Mouse (Mus musculus) mouse embryonic stem cell (cell line): ENCODE results near the gene Gm20388.

Source experiments
- in situ Hi-C, 2 experiments: fragments of 300-500 bp; cut with MboI; formaldehyde crosslinking; loops; 1 replicate in 1 of 2; 3 replicates in 1 of 2; pipeline ENCODE4 v1.14.3; 2019 to 2020; ENCODE audit warnings: low sequenced_read_pairs in 2 of 2, low pct_unique_long_range_greater_than_20kb in 1 of 2, mixed read lengths in 1 of 2; ENCODE audit not compliant: unreplicated experiment in 1 of 2

Gene Gm20388

DNA sequence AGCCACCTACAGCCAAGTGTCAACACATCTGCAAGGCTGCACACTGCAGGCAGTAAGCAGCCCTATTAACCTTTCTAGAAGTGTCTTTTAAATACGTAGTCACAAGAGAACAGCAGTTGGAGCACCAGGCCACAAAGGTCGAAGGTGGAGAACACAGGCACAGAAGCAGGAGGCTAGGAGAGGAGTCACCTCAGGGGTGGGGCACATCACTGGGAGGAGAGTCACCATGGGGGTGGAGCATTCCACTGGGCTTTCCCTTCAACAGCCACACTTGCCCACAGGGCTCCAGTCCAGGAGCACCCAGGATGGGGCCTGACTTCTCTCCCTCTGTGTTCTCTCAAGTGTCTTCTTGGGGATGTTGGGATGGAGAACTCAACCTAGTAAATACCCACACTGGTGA is 185.8 kb downstream of the Gm20388 start:
- in situ Hi-C loops, result no loop called here

DNA sequence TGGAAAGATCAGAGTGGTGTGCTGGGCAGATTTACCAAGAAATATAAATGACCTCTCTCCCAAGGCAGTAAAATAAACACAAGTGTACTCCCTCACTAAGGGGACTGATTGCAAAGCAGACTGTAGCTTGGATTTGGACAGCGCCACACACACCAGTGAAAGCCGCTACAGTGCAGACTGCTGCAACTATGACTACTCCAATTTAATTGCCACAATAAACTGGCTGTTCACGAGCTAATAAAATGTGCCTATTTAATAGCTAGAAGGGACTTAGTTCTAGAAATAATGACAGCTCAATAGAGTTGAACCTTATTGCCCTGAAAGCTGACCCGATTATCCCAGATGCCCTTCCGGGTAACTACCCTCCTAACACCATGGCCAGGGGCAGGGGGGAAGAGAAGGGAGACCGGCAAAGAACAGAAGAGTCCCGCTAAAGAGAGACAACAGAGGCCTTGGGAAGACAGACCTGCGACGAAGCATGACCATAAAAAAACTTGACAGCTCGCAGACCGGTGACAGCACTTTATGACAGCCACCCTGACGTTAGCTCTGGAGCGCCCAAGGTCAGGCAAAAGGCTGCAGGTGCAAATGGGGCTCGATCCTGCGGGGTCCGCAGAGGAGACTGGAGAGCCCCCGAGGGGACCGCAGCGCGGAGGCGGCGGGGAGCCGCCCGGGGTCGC is 189.9 kb downstream of the Gm20388 start:
- in situ Hi-C loops, result no loop called here

DNA sequence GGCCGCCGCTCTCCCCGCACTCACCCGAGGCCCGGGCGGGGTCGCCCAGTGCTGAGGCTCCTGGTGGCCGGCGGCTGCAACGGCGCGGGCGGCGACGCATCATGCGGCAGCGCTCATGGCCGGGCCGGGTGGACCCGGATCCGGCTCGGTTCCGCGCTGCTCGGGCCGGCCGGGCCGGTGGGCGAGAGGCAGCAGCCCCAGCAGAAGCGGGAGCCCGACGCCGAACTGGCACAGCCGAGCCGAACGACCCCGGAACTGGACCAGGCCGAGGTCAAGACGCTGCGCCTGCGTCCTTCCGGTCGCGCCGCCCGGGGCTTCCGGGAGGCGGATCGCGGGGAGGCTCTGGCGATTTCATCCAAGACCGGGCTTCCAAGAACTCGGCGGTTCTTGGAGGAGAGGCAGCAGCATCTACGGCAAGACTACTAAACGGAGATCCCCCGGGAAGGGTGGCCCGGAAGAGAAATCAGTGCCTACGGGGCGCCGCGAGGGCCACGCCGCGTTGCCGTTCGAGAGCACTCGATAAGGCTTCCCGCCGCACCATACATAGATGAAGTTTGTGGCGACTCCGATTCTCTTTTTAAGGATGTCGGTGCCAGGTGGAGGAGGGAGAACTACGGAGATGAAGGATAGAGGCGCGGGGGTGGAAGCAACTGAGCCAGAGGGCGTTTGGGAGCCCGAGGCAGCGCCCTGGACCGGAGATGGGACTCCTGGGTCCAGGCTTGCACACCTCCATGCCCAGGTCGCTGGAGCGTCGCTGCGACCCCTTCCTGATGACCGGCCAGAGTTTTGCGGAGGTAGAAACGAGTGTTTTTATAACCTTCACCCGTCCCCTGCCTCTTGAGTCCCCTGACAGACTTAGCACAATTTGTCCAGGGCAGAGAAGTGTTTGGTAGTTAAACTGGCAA is 190.7 kb downstream of the Gm20388 start, which contains the start of gene Zdhhc7:
Gene Zdhhc7 (minus strand): TSS at position 415 of the 905 bp plus-strand sequence.
- in situ Hi-C loops, result no loop called here

DNA sequence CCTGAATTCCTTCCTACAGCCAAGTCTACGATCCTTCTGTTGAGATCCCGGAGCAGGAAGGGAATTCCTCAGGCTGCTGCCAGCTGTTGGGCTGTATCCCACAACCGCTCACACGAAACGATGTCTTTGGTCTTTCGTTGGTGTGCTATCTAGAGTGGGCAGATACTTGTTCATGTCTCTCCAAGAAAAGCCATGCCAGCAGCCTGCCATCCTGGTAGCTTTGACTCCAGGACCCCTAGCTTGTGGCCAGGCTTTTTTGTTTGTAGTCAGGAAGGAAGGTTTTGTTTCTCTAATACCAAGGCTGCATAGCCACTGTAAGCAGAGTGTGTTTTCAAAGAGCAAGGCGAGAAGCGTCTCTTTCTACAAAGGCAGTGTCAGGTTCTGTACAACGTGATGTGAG is 193.3 kb downstream of the Gm20388 start:
- in situ Hi-C loops, result no loop called here

DNA sequence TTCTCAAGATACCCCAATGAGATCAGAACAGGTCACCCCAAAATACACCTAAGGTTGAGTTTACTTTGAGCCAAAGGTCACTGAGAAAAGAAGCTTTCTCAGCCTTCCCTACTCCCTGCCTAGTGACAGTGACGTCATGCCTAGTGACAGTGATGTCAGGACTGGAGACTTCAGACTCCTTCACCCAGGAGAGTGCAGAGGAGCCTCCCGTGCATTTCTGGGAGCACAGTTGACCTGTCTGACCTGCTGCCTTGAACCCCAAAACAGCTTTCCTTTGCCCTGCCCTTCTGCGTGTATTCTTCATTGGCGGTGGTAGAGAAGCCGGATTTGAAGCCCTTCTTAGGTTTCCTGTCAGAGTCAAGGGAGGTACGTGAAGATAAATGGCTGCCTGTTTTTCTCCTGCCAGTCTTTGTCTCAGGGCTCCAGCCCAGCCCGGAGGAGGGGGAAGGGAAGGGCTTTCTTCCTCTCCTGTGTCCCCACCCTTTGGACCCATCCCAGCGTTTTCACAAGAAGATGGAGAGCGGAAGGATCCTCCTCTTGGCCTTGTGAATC is 194.2 kb downstream of the Gm20388 start:
- in situ Hi-C loops, result no loop called here

DNA sequence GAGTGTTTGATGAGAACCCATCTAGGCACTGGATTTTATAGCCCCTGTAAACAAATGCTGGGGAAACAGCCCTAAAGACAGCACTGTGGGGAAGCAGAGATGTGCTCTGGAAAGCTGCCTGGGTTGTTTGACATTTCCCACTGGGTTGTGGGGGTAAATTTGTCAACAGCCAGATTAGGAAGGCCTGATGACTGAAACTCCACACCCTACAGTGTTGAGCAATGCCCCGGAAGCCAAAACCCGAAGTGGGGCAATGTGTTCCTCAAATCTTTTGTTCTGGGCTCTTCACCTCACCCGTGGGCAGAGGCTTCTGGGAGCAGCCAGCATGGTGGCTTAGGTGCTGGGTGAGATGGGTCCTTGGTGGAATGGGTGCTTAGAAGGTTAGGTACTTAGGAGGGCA is 198.5 kb downstream of the Gm20388 start:
- in situ Hi-C loops, result no loop called here

DNA sequence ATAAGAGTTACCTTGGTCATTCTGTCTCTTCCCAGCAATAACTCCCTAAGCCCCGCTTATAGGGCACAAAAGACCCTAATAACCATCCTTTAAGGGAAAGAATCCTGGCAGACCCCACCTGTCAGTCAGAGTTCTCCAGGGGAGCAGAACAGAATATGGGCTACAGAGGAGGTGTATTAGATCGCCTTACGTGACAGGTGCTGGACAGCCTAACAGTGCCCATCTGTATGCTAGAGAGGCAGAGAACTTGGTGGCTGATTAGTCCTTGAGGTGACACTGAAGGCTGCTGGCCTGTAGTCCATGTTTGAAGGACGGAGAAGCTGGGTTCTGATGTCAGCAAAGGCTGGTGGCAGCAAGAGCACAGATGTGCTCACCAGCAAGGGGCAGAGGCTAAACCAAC is 200.3 kb downstream of the Gm20388 start:
- in situ Hi-C loops, result no loop called here

DNA sequence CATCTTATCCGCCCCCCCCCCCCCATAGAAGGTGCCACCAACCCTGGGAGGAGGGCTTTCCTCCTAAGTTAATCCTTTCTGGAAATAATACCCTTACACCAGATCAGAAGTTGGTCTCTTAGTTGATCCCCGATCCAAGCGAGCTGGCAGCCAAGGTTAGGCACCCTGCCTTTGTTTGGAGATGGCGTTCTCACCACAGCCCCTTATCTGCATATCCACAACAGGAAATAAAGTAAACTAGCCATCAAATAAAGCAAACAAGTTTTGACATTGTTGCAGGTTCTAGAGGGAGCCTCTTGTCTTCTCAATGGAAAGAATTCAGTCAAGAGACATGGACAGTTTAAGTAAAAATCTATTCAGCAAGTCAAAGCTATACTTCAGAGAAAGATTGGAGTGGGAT is 200.7 kb downstream of the Gm20388 start:
- in situ Hi-C loops, result no loop called here

DNA sequence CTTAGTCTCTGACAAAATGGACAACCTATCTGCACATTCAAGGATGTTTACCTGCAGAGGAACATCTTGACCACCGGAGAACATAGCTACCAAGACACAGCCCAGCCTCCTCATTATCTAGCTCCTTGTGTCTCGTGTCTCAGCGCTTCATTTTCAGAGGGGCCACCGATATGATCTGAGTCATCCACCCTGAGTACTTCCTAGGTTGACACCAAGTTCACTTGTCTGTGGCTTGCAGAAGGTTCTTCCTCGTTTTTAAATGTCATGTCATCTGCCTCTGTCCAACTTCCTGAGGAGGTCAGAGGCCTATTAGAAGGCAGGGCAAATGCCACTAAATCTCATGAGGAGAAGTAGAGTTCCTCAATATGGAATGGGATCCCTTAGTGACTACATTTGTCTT is 201.9 kb downstream of the Gm20388 start:
- in situ Hi-C loops, result no loop called here

DNA sequence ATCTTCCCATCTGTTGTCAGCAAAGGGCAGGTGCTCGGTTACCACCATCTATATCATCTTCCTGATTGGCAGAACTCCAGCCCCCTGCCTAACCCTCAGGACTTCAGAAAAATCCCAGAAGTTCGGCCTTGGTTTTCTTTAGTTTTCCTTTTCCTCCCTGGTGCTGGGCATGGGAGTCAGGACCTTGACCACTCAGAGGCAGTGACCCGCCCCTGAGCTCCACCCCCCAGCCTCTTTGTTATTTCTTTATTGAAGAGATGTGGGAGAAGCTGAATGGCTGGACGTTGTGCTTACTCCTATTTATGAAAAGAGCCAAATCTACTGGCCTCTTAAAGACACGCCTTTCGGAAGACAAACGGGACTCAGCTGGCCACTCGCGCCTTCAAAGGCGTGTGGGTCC is 202.7 kb downstream of the Gm20388 start:
- in situ Hi-C loops, result no loop called here

DNA sequence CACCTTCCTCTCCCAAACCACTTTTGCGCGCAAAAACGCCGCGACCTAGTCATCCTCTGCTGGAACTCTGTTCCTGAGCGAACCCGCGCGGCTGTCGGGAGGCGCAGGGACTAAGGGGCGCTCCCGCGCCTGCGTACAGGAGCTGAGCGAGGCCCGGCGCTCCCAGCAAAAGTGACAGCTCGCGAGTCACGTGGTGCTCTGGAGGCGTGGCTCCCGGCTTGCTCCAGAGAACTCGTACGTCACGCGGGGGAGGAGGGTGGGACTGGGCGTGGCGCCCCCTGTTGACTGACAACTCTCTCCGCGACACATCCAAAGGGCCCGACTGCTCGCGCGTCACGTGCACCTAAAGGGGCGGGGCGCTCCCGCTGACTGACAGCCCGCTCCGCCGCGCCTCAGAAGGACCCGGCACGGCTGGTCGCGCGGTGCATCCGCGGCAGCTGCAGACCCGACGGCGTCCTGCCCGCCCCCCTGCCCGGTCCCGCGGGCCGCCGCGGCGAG is 203.2 kb downstream of the Gm20388 start, which contains the start of gene 6430548M08Rik:
Gene 6430548M08Rik (plus strand): TSS at position 395 of the 498 bp plus-strand sequence.
- in situ Hi-C loops, result no loop called here

DNA sequence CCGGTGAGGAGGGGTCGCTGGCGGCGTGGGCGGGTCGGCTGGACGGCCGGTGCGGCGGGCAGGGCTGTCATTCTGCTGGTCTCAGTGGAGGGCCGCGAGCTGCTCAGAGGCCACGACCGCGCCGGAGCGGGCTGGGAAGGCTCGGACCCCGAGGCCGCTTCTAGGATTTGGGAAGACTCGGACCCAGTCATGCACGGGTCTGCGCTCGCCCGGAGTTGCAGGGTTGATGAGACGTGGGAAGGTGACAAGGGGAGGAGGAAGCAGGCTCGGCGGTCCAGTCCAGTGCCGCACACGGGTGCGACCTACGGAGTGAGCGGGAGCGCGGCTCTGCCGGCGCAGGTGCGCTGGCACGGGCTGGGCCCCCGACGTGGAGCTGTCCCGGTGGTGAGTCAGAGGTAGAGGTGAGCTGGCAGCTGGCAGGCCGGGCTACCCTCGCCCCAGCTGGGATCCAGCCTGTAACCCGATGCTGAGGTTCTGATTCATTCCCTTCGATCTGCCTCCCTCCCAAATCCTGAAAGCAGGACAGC is 203.7 kb downstream of the Gm20388 start:
- in situ Hi-C loops, result no loop called here

DNA sequence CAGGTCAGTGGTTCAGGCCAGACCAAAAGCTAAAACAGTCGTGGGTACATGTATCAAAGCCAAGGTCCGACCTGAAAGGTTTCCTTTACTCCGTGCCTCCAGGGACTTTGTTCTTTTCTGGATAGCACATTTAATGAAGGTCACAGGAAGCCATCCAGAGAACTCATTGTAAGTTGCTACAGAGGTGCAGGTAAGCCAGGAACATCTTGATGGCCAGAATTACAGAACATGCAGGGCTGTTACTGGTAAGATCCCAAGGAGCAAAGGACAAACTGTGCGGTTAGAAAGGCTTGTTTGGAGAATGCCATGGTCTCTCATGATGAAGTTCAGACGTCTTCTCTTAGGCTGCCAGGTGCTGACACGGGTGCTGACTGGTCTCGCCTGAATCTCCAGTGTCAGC is 206.0 kb downstream of the Gm20388 start:
- in situ Hi-C loops, result no loop called here

DNA sequence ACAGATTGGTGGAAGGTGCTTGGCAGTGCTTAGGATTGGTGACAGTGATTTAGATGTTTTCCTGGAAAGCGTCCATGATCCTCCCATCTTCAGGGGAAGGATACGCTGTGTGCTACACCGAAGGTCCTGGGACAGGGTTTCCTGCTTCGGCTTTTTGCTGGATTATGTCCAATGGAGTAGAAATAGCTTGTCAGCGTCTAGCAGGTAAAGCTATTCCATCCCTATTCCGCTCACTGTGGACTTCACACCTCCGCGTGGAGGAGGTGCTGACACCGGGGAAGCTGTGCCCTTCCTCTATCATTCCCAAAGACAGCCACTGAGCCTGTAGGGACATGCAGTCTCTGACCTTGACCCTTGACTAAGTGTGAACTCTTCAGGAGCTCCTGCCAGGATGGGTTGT is 207.5 kb downstream of the Gm20388 start:
- in situ Hi-C loops, result no loop called here

DNA sequence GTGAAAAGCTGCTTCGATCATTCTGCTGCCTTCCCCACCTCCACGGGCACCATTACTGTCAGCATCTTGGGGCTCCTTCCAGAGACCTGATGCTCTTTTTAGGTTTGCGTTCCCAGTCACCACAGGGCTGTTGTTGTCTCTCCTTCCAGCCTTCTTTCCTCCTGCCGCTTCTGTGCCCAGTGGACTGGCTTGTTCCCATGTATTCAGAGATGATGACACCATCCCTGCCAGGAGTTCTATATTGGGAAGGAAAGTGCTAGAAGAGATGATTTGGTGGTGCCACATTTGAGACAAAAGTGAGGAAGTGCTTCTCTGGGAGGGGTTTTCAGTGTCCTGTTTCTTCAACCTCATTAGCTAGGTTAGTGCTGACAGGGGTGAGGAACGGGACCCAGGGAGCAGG is 208.2 kb downstream of the Gm20388 start:
- in situ Hi-C loops, result no loop called here

DNA sequence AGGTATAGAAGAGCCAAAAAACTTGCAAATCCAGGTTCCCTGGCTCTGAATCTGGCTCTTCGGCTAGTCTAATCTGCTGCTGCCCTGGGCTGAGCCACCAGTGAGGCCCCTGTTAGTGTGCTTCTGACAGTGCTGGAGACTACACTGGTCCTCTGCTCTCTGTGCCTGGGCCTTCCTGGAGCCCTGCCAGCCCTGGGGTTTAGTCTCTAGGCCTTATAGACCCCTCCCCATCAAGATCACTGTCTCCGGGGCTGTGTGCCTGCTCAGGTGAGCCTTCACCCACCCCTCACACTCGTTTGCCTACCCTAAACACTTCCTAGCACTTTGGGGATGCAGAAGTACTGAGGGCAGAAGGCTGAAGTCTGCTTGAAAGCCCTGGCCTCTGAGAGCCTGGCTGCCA is 208.8 kb downstream of the Gm20388 start:
- in situ Hi-C loops, result no loop called here

DNA sequence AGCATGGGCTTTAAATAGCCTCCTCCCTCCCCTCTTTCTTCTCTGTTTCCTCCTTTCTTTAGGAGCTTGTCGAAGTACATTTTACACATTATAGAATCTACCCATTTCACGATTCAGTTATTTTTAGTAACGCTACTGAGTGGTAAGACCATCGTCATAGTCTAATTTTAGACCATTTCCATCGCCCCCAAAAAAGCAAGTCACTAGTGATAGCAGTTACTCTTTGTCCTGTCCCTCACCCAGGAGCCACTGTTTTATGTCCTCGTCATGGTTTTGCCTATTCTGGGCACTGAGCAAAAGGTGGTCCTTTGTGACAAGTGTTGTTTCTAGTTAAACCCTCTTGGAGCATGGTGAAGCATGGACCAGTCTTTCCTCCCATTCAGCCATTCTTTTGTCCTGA is 209.3 kb downstream of the Gm20388 start:
- in situ Hi-C loops, result no loop called here

DNA sequence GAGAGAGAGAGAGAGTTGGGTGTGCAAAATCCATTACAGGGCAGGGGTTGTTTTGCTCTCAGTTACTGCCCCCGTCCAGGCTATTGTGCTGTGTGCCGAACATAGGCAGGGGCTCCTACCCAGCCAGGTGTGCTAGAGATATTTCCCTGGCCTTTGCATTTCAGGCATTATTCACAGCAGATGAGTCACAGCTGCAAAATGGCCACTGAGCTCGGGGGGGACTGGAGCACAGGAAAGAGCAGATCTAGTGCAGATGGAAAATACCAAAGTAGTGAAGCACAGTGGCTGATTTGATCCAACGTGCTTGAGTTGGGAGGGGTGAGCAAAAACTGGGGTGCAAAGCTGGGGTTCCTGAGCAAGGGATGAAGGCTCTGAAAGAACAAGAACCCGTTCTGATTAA is 210.3 kb downstream of the Gm20388 start:
- in situ Hi-C loops, result no loop called here

DNA sequence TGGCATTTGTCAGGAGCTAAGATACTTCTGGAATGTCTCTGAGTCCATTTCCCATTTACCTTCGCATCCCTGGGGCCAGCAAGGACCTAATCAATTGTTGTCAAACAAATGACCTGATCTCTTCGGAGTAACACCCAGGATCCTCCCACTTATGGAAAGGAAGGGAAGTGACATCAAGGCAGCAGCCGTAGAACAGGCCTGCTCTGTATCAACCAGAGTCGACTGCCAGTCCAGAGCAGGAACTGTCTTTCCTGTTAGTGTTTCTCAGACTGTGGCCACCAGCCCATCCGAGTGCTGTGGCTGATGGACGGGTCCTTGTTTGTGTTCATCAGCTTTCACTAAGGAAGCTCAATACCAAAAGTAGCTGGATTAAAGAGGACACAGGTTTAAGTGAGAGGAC is 213.6 kb downstream of the Gm20388 start:
- in situ Hi-C loops, result no loop called here
